Mouse (Mus musculus): Measurements from ENCODE around the gene Vmn1r44. TPM values are rescaled to one million over a fixed set of nuclear protein-coding genes. Genes with fewer than 3 reads are reported as not detected.
"Not testable (repeated sequence)": the region's sequence is repeated elsewhere in the genome, so short reads cannot be mapped to it uniquely, and the experiment has no call there.

Vmn1r44 gene
- polyA plus RNA-seq, 1 experiment from 2014 or later, result not detected

DNA sequence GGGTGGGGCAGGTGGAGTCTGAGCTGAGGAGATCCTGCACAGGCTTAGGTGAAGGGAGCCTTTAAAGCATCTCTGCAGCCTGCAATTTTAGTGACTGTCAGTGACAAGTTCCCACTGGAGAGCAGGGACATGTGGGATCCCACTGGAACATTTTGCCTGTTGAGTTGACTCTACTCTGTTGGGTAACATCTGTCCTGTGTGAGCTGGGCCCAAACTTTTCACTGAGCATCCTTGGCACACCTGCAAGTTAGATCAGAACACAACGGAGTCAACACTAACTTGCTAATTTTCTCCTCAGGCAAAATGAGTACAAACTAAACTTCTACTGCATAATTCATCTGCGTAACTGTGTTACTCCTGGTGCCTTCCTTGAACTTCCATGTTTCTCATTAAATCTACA lies 57.0 kb downstream of the Vmn1r44 start, which contains the start of gene Vmn1r45:
Gene Vmn1r45, minus strand, starts transcription at position 101 of the 400 bp plus-strand sequence.
- H3K9me3 ChIP-seq (ENCODE audit: control insufficient read depth, low read length); H3K27me3 ChIP-seq (replicated peaks; ENCODE audit: control insufficient read depth, insufficient read depth, low read length); H3K27ac ChIP-seq (ENCODE audit: low read depth, low read length); ATAC-seq; H3K4me2 ChIP-seq (ENCODE audit: low read length); H3K9ac ChIP-seq (ENCODE audit: low read depth, low read length); H3K4me1 ChIP-seq (ENCODE audit: control insufficient read depth, insufficient read depth, low read depth, low read length); H3K36me3 ChIP-seq (ENCODE audit: control insufficient read depth, insufficient read depth, low read length); H3K4me3 ChIP-seq (ENCODE audit: low read length): not testable (repeated sequence)
- 91% methylated on average over 2 of the region's 2 CpGs for WGBS

GRCm38 (mm10) chr6:89940926-89941325 lies 57.5 kb downstream of the Vmn1r44 start:
- no peaks in the 10 kb centered on the region for H3K4me1 ChIP-seq (ENCODE audit: control insufficient read depth, insufficient read depth, low read depth, low read length)
- H3K4me2 ChIP-seq (ENCODE audit: low read length), result no peak overlapping the region
- 87% methylated on average over 2 of the region's 2 CpGs for WGBS
- no peak overlapping the region for H3K4me3 ChIP-seq (ENCODE audit: low read length)
- H3K36me3 ChIP-seq (ENCODE audit: control insufficient read depth, insufficient read depth, low read length), result no peaks in the 10 kb centered on the region
- H3K9me3 ChIP-seq (ENCODE audit: control insufficient read depth, low read length), result peaks cover 2% of the 10 kb centered on the region; the same call in 1 of the 2 replicates
- H3K9ac ChIP-seq (ENCODE audit: low read depth, low read length), result no peak overlapping the region
- H3K27me3 ChIP-seq (replicated peaks; ENCODE audit: control insufficient read depth, insufficient read depth, low read length), result no peaks in the 10 kb centered on the region
- no peak for ATAC-seq
- H3K27ac ChIP-seq (ENCODE audit: low read depth, low read length), result no peak overlapping the region

Other genes starting within 250 kb of the Vmn1r44 start
- 12.9 and 15.0 TPM in 2 replicates for gene Txnrd3, start 239.7 kb upstream of the Vmn1r44 start, polyA plus RNA-seq (2015; fragmentation: Nextera tagmentation; extraction: Ambion mirVana)
- not detected in 2 replicates for gene Vmn1r40, start 176.1 kb upstream of the Vmn1r44 start, polyA plus RNA-seq (2015; fragmentation: Nextera tagmentation; extraction: Ambion mirVana)
- not detected in 2 replicates for gene Vmn1r41, start 142.9 kb upstream of the Vmn1r44 start, polyA plus RNA-seq (2015; fragmentation: Nextera tagmentation; extraction: Ambion mirVana)
- not detected in 2 replicates for gene Vmn1r42, start 7.2 kb upstream of the Vmn1r44 start, polyA plus RNA-seq (2015; fragmentation: Nextera tagmentation; extraction: Ambion mirVana)
- not detected in 2 replicates for gene Vmn1r43, start 7.2 kb upstream of the Vmn1r44 start, polyA plus RNA-seq (2015; fragmentation: Nextera tagmentation; extraction: Ambion mirVana)
- not detected in 2 replicates for gene Vmn1r45, start 56.9 kb downstream of the Vmn1r44 start, polyA plus RNA-seq (2015; fragmentation: Nextera tagmentation; extraction: Ambion mirVana)
- not detected in 2 replicates for gene Vmn1r46, start 85.7 kb downstream of the Vmn1r44 start, polyA plus RNA-seq (2015; fragmentation: Nextera tagmentation; extraction: Ambion mirVana)
- gene Vmn1r47, start 132.5 kb downstream of the Vmn1r44 start, polyA plus RNA-seq (2015; fragmentation: Nextera tagmentation; extraction: Ambion mirVana), result not detected in 2 replicates
- not detected in 2 replicates for gene Vmn1r48, start 153.2 kb downstream of the Vmn1r44 start, polyA plus RNA-seq (2015; fragmentation: Nextera tagmentation; extraction: Ambion mirVana)
- not detected in 2 replicates for gene Vmn1r49, start 194.8 kb downstream of the Vmn1r44 start, polyA plus RNA-seq (2015; fragmentation: Nextera tagmentation; extraction: Ambion mirVana)
- gene Vmn1r50, start 217.8 kb downstream of the Vmn1r44 start, polyA plus RNA-seq (2015; fragmentation: Nextera tagmentation; extraction: Ambion mirVana), result not detected in 2 replicates
- 0.04 and 0.06 TPM in 2 replicates for gene Vmn1r51, start 238.9 kb downstream of the Vmn1r44 start, polyA plus RNA-seq (2015; fragmentation: Nextera tagmentation; extraction: Ambion mirVana)